12 mouse cellular contexts compared by ENCODE assay signal in the genomic region with DNA sequence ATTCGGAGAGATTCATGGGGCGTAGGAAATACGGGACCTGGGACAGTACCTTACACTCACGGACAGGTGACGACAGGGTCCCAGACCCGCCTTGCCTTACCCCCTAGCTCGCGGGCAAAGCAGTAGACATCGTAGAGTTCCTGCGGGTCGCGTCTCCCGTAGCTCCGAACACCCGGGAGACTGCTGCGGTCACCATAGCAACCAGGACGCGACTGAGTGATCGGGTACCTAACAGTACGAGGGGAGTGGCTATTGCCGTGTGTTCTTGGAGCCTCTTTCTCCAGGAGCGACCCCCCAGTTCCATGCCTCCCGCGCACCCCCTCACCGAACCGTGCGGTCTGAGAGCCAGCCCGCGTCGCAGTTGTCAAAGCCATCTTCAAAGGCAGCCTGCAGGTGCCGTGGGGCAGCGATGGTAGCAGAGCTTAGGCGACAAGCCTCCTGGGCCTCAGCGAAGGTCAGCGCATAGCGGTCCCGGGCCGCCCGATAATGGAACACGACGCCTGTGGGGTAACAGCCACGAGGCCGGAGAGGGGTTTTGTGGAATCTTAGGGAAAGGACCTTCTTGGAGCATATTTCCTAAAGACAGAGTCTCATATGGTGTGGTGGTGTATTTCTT. TPM values are rescaled to one million over a fixed set of nuclear protein-coding genes. Genes with fewer than 3 reads are reported as not detected.
DNase-seq lines count a peak whose midpoint lies in the region; ATAC-seq and TF ChIP-seq lines count a peak whose summit lies in the region.
"Had no signal": no experiment of that assay in that cellular context is flagged by ENCODE, and none has a peak within 500 bp of the region (broad histone marks: within the 10 kb centered on the region; RNA-seq: fewer than 3 reads in every experiment).

No protein-coding gene starts in this region.

- peak; percentile 47 for DNase-seq in embryo, embryonic 11 days
- DNase-seq in embryo, embryonic 9.5 days (ENCODE audit: extremely low spot score): no peak
- DNase-seq in forebrain, postnatal 0 days: peak; percentile 46
- peak; percentile 66 for DNase-seq in midbrain, embryonic 14.5 days
- no peak for DNase-seq in left cerebral cortex, postnatal 4 days
- no peak for DNase-seq in lung, postnatal 0 days (ENCODE audit: low spot score)
- no peak for DNase-seq in layer of hippocampus, postnatal 14 days (ENCODE audit: low spot score in 2 of 2)
- DNase-seq: kidney, postnatal 25 days; lung, postnatal 4 days had no signal

- no peaks in the 10 kb centered on the region for H3K36me3 ChIP-seq in ES-Bruce4 (ENCODE audit: control insufficient read depth, insufficient read depth, low read length, poor library complexity, severe bottlenecking)
- peaks cover 90% of the 10 kb centered on the region for H3K36me3 ChIP-seq in forebrain, postnatal 0 days (ENCODE audit: insufficient read depth)
- H3K36me3 ChIP-seq in midbrain, embryonic 14.5 days (ENCODE audit: control insufficient read depth, insufficient read depth, low read length): peaks cover 88% of the 10 kb centered on the region
- H3K36me3 ChIP-seq in lung, postnatal 0 days (ENCODE audit: insufficient read depth, low read length): no peaks in the 10 kb centered on the region
- H3K36me3 ChIP-seq: embryonic facial prominence, embryonic 12.5 days; limb, embryonic 15.5 days had no signal

- TF ChIP-seq EP300 in ES-Bruce4 (IDR thresholded peaks at IDR 0.05; ENCODE audit: insufficient read depth, low read depth, low read length): no peak
- TF ChIP-seq EP300 in lung, postnatal 0 days (IDR thresholded peaks at IDR 0.05): no peak

- peak; percentile 34; the same call in 1 of the 2 replicates for ATAC-seq in forebrain, postnatal 0 days
- no peak for ATAC-seq in midbrain, embryonic 14.5 days (ENCODE audit: low FRiP score, low TSS enrichment)
- no peak for ATAC-seq in lung, postnatal 0 days

- 0 out of 2 replicates have a peak, but pooled peaks cover 3% of the 10 kb centered on the region for H3K27me3 ChIP-seq in ES-Bruce4 (ENCODE audit: control insufficient read depth, insufficient read depth, low read length, poor library complexity, severe bottlenecking)
- H3K27me3 ChIP-seq in forebrain, postnatal 0 days (ENCODE audit: insufficient read depth, low read length): no peaks in the 10 kb centered on the region
- H3K27me3 ChIP-seq in midbrain, embryonic 14.5 days (ENCODE audit: control insufficient read depth, insufficient read depth, low read length): peaks cover 5% of the 10 kb centered on the region; the same call in 1 of the 2 replicates
- peaks cover 32% of the 10 kb centered on the region for H3K27me3 ChIP-seq in lung, postnatal 0 days (replicated peaks; ENCODE audit: insufficient read depth, low read length)

- H3K27ac ChIP-seq in ES-Bruce4 (ENCODE audit: insufficient read depth, low read length): no peak overlapping the region
- no peak overlapping the region for H3K27ac ChIP-seq in forebrain, postnatal 0 days (ENCODE audit: low read depth, low read length)
- H3K27ac ChIP-seq in midbrain, embryonic 14.5 days (replicated peaks; ENCODE audit: low read depth, low read length): no peak overlapping the region
- H3K27ac ChIP-seq in lung, postnatal 0 days (ENCODE audit: low read length): no peak overlapping the region
- H3K27ac ChIP-seq: embryonic facial prominence, embryonic 12.5 days; limb, embryonic 15.5 days had no signal

- peak overlapping the region; percentile 18 for H3K4me3 ChIP-seq in ES-Bruce4 (ENCODE audit: low read depth, low read length)
- no peak overlapping the region for H3K4me3 ChIP-seq in forebrain, postnatal 0 days (ENCODE audit: low read depth, low read length)
- no peak overlapping the region for H3K4me3 ChIP-seq in midbrain, embryonic 14.5 days (replicated peaks; ENCODE audit: low read depth, low read length)
- H3K4me3 ChIP-seq in lung, postnatal 0 days (ENCODE audit: low read depth, low read length): no peak overlapping the region
- H3K4me3 ChIP-seq: limb, embryonic 15.5 days had no signal

- H3K4me1 ChIP-seq in ES-Bruce4 (ENCODE audit: control insufficient read depth, insufficient read depth, low read length): no peaks in the 10 kb centered on the region
- H3K4me1 ChIP-seq in forebrain, postnatal 0 days (ENCODE audit: insufficient read depth): peaks cover 7% of the 10 kb centered on the region; the same call in 1 of the 2 replicates
- peaks cover 10% of the 10 kb centered on the region for H3K4me1 ChIP-seq in midbrain, embryonic 14.5 days (ENCODE audit: control insufficient read depth, insufficient read depth, low read length)
- H3K4me1 ChIP-seq in lung, postnatal 0 days (ENCODE audit: insufficient read depth, low read depth, low read length): no peaks in the 10 kb centered on the region

- H3K4me2 ChIP-seq in forebrain, postnatal 0 days (ENCODE audit: low read depth): no peak overlapping the region
- peak overlapping the region; percentile 12; the same call in 1 of the 2 replicates for H3K4me2 ChIP-seq in midbrain, embryonic 14.5 days (ENCODE audit: low read length)
- H3K4me2 ChIP-seq in lung, postnatal 0 days (replicated peaks; ENCODE audit: low read depth, low read length): no peak overlapping the region
- H3K4me2 ChIP-seq: embryonic facial prominence, embryonic 12.5 days; limb, embryonic 15.5 days had no signal

- 19% methylated on average over 43 of the region's 43 CpGs for WGBS in forebrain, postnatal 0 days
- 6% methylated on average over 43 of the region's 43 CpGs for WGBS in midbrain, embryonic 14.5 days
- 9% methylated on average over 43 of the region's 43 CpGs for WGBS in lung, postnatal 0 days

- no peak for TF ChIP-seq CTCF in ES-Bruce4 (IDR thresholded peaks at IDR 0.05; ENCODE audit: low read depth, low read length)
- TF ChIP-seq CTCF in forebrain, postnatal 0 days (IDR thresholded peaks at IDR 0.05; ENCODE audit: low read depth): no peak
- TF ChIP-seq CTCF in lung, postnatal 0 days (IDR thresholded peaks at IDR 0.05): no peak

- intact Hi-C loops in left cerebral cortex, postnatal 4 days (cut with DNase I): no loop called here

- no peaks in the 10 kb centered on the region for H3K9me3 ChIP-seq in ES-Bruce4 (replicated peaks; ENCODE audit: control insufficient read depth, insufficient read depth, low read length, poor library complexity, severe bottlenecking)
- no peaks in the 10 kb centered on the region for H3K9me3 ChIP-seq in forebrain, postnatal 0 days (ENCODE audit: low read length)
- no peaks in the 10 kb centered on the region for H3K9me3 ChIP-seq in midbrain, embryonic 14.5 days (ENCODE audit: control insufficient read depth, low read length)
- H3K9me3 ChIP-seq in lung, postnatal 0 days (ENCODE audit: low read length): no peaks in the 10 kb centered on the region
- H3K9me3 ChIP-seq: limb, embryonic 15.5 days had no signal

- no peak overlapping the region for H3K9ac ChIP-seq in ES-Bruce4 (ENCODE audit: low read depth, poor library complexity, severe bottlenecking)
- H3K9ac ChIP-seq in forebrain, postnatal 0 days: no peak overlapping the region
- H3K9ac ChIP-seq in midbrain, embryonic 14.5 days (replicated peaks; ENCODE audit: low read length): 0 out of 2 replicates have a peak overlapping the region, but pooled peaks have one; percentile 29
- no peak overlapping the region for H3K9ac ChIP-seq in lung, postnatal 0 days (replicated peaks; ENCODE audit: low read depth)
- H3K9ac ChIP-seq: embryonic facial prominence, embryonic 12.5 days; limb, embryonic 15.5 days had no signal

- no peak for TF ChIP-seq POLR2A in ES-Bruce4 (IDR thresholded peaks at IDR 0.05; ENCODE audit: insufficient read depth, low read length)

RNA-seq across cellular contexts. Expression of a gene that starts 8.2 kb away (rescaled TPM):
- polyA plus RNA-seq in ES-Bruce4 (2011; ENCODE audit: insufficient read depth, insufficient read length, low read depth, missing spikeins): 1.4 and 1.6 TPM in 2 replicates
- 316 and 372 TPM in 2 replicates for total RNA-seq in forebrain, postnatal 0 days (2014; rRNA removed)
- 112 and 209 TPM in 2 replicates for polyA plus RNA-seq in forebrain, postnatal 0 days (2015; fragmentation: Nextera tagmentation; extraction: Ambion mirVana)
- 135 and 147 TPM in 2 replicates for polyA plus RNA-seq in midbrain, embryonic 14.5 days (2014; fragmentation: Nextera tagmentation; extraction: Ambion mirVana)
- 100 to 1,000 TPM; 511 to 532 TPM for total RNA-seq in left cerebral cortex, postnatal 4 days (2021)
- 0.05 and 0.06 TPM in 2 replicates for polyA plus RNA-seq in lung, postnatal 0 days (2015; fragmentation: Nextera tagmentation; extraction: Ambion mirVana)
- total RNA-seq in layer of hippocampus, postnatal 14 days (2021): 100 to 1,000 TPM; 371 to 387 TPM

RNA-seq across cellular contexts. Expression of a gene that starts 18.6 kb away (rescaled TPM):
- polyA plus RNA-seq in ES-Bruce4 (2011; ENCODE audit: insufficient read depth, insufficient read length, low read depth, missing spikeins): 38.0 and 42.7 TPM in 2 replicates
- 6.6 and 7.2 TPM in 2 replicates for total RNA-seq in forebrain, postnatal 0 days (2014; rRNA removed)
- polyA plus RNA-seq in forebrain, postnatal 0 days (2015; fragmentation: Nextera tagmentation; extraction: Ambion mirVana): 55.9 and 58.0 TPM in 2 replicates
- polyA plus RNA-seq in midbrain, embryonic 14.5 days (2014; fragmentation: Nextera tagmentation; extraction: Ambion mirVana): 25.8 and 43.4 TPM in 2 replicates
- 10 to 100 TPM; 33.0 to 34.5 TPM for total RNA-seq in left cerebral cortex, postnatal 4 days (2021)
- polyA plus RNA-seq in lung, postnatal 0 days (2015; fragmentation: Nextera tagmentation; extraction: Ambion mirVana): 27.8 and 32.0 TPM in 2 replicates
- total RNA-seq in layer of hippocampus, postnatal 14 days (2021): 10 to 100 TPM; 26.9 to 31.2 TPM

RNA-seq across cellular contexts. Expression of a gene that starts 26.4 kb away (rescaled TPM):
- polyA plus RNA-seq in ES-Bruce4 (2011; ENCODE audit: insufficient read depth, insufficient read length, low read depth, missing spikeins): 7.9 and 8.2 TPM in 2 replicates
- 8.5 and 10.2 TPM in 2 replicates for total RNA-seq in forebrain, postnatal 0 days (2014; rRNA removed)
- 6.0 and 7.9 TPM in 2 replicates for polyA plus RNA-seq in forebrain, postnatal 0 days (2015; fragmentation: Nextera tagmentation; extraction: Ambion mirVana)
- polyA plus RNA-seq in midbrain, embryonic 14.5 days (2014; fragmentation: Nextera tagmentation; extraction: Ambion mirVana): 6.7 and 7.5 TPM in 2 replicates
- total RNA-seq in left cerebral cortex, postnatal 4 days (2021): 10 to 100 TPM; 11.7 to 14.6 TPM
- polyA plus RNA-seq in lung, postnatal 0 days (2015; fragmentation: Nextera tagmentation; extraction: Ambion mirVana): 11.9 and 12.7 TPM in 2 replicates
- 10 to 100 TPM in 1 of 2 experiments, 1 to 10 TPM in 1; 9.9 to 12.6 TPM for total RNA-seq in layer of hippocampus, postnatal 14 days (2021)

RNA-seq across cellular contexts. Expression of a gene that starts 26.8 kb away (rescaled TPM):
- polyA plus RNA-seq in ES-Bruce4 (2011; ENCODE audit: insufficient read depth, insufficient read length, low read depth, missing spikeins): 24.1 and 28.3 TPM in 2 replicates
- 59.3 and 74.9 TPM in 2 replicates for total RNA-seq in forebrain, postnatal 0 days (2014; rRNA removed)
- 56.5 and 64.4 TPM in 2 replicates for polyA plus RNA-seq in forebrain, postnatal 0 days (2015; fragmentation: Nextera tagmentation; extraction: Ambion mirVana)
- polyA plus RNA-seq in midbrain, embryonic 14.5 days (2014; fragmentation: Nextera tagmentation; extraction: Ambion mirVana): 64.2 and 71.2 TPM in 2 replicates
- total RNA-seq in left cerebral cortex, postnatal 4 days (2021): 10 to 100 TPM; 42.2 to 44.7 TPM
- polyA plus RNA-seq in lung, postnatal 0 days (2015; fragmentation: Nextera tagmentation; extraction: Ambion mirVana): 33.4 and 34.2 TPM in 2 replicates
- 10 to 100 TPM; 42.0 to 44.1 TPM for total RNA-seq in layer of hippocampus, postnatal 14 days (2021)

RNA-seq across cellular contexts. Expression of a gene that starts 27.0 kb away (rescaled TPM):
- polyA plus RNA-seq in ES-Bruce4 (2011; ENCODE audit: insufficient read depth, insufficient read length, low read depth, missing spikeins): 4.4 and 5.8 TPM in 2 replicates
- 0.90 TPM in 1 of 2 replicates, not detected in the other for total RNA-seq in forebrain, postnatal 0 days (2014; rRNA removed)
- polyA plus RNA-seq in forebrain, postnatal 0 days (2015; fragmentation: Nextera tagmentation; extraction: Ambion mirVana): 1.3 and 1.7 TPM in 2 replicates
- polyA plus RNA-seq in midbrain, embryonic 14.5 days (2014; fragmentation: Nextera tagmentation; extraction: Ambion mirVana): 0.46 and 0.50 TPM in 2 replicates
- under 1 TPM; 0.72 to 0.94 TPM for total RNA-seq in left cerebral cortex, postnatal 4 days (2021)
- 0.11 and 0.29 TPM in 2 replicates for polyA plus RNA-seq in lung, postnatal 0 days (2015; fragmentation: Nextera tagmentation; extraction: Ambion mirVana)
- under 1 TPM; 0.29 to 0.41 TPM for total RNA-seq in layer of hippocampus, postnatal 14 days (2021)

Comparison
In these comparisons a context has a peak if more than half of its experiments do, and no peak if none do; other contexts are left out.
1. DNase-seq: peak in embryo, embryonic 11 days (single experiment), forebrain, postnatal 0 days (single experiment) and midbrain, embryonic 14.5 days (single experiment); none in embryo, embryonic 9.5 days (single experiment), left cerebral cortex, postnatal 4 days (single experiment), lung, postnatal 0 days (single experiment) and layer of hippocampus, postnatal 14 days (0 of 2).
2. RNA of a gene that starts 8.2 kb away (polyA plus RNA-seq): 112 to 209 TPM in forebrain, postnatal 0 days and 135 to 147 TPM in midbrain, embryonic 14.5 days; 1.4 to 1.6 TPM in ES-Bruce4 and 0.05 to 0.06 TPM in lung, postnatal 0 days; every median in the first group is over 10 times any median in the second.